In the genomic region with DNA sequence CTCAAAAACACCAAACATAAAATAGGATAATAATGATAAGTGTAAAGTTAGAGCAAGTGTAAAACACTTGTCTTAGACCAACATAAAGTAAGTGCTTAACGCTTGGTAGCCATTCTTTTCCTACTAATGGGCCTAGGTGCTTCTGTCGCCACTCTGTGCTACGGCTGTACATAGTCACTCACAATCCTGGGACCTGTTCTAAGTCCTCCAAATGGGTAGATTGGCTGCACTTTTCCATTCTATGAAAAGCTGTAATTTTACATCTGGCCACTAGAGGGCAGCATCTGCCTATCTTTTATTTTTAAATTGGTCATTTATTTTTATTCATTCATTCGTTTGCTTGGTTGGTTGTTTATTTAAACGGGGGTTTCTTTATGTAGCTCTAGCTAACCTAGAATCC, we compare ENCODE assay signal across 9 mouse cellular contexts. TPM values are rescaled to one million over a fixed set of nuclear protein-coding genes. Genes with fewer than 3 reads are reported as not detected.
DNase-seq lines count a peak whose midpoint lies in the region; ATAC-seq and TF ChIP-seq lines count a peak whose summit lies in the region.
"Had no signal": no experiment of that assay in that cellular context is flagged by ENCODE, and none has a peak within 500 bp of the region (broad histone marks: within the 10 kb centered on the region; RNA-seq: fewer than 3 reads in every experiment).

No protein-coding gene starts in this region.

- intact Hi-C loops in heart, adult 2 months (cut with DNase I): loop anchor here (2.0 to 5.0 kb wide), 4 partner anchors 41 to 567 kb away; no protein-coding TSS in a partner anchor

- H3K4me3 ChIP-seq in heart, adult 2 months: no peak overlapping the region
- peak overlapping the region; percentile 57 for H3K4me3 ChIP-seq in megakaryocyte, embryonic 14.5 days (replicated peaks)
- no peak overlapping the region for H3K4me3 ChIP-seq in cortical plate, adult 2 months (ENCODE audit: insufficient read depth, low read length)

- H3K9me3 ChIP-seq in megakaryocyte, embryonic 14.5 days: 0 out of 2 replicates have a peak, but pooled peaks cover 2% of the 10 kb centered on the region

- no peaks in the 10 kb centered on the region for H3K36me3 ChIP-seq in heart, adult 2 months (ENCODE audit: control insufficient read depth, insufficient read depth, low read length)
- H3K36me3 ChIP-seq in megakaryocyte, embryonic 14.5 days (replicated peaks; ENCODE audit: low read length): peaks cover 4% of the 10 kb centered on the region
- no peaks in the 10 kb centered on the region for H3K36me3 ChIP-seq in splenic B cell, adult 2 months (ENCODE audit: control insufficient read depth, insufficient read depth, low read length, poor library complexity, severe bottlenecking)

- no peaks in the 10 kb centered on the region for H3K79me2 ChIP-seq in heart, adult 2 months (replicated peaks; ENCODE audit: control insufficient read depth, insufficient read depth, low read length)

- no peak for ATAC-seq in megakaryocyte, adult 5-6 weeks (ENCODE audit: poor library complexity, severe bottlenecking)

- DNase-seq in heart, adult 2 months: no peak
- DNase-seq in heart, adult 11 months: no peak
- peak; percentile 59 for DNase-seq in splenic B cell, adult 2 months (ENCODE audit: low read depth, low spot score)
- no peak for DNase-seq in kidney, adult 11 months
- no peak for DNase-seq in left cerebral cortex, adult 11 months (ENCODE audit: low spot score)
- DNase-seq: kidney, postnatal 10 days had no signal

- WGBS in heart, adult 2 months: 5% methylated on average over 5 of the region's 5 CpGs

- H3K27ac ChIP-seq in heart, adult 2 months: no peak overlapping the region
- H3K27ac ChIP-seq in cortical plate, adult 2 months (ENCODE audit: insufficient read depth, low read length): no peak overlapping the region

- no peak for TF ChIP-seq POLR2A in heart, adult 2 months (IDR thresholded peaks at IDR 0.05; ENCODE audit: insufficient read depth, low read depth, low read length)
- no peak for TF ChIP-seq POLR2A in cortical plate, adult 2 months (IDR thresholded peaks at IDR 0.05; ENCODE audit: extremely low read depth, insufficient read depth, low read length)

- no peak overlapping the region for H3K9ac ChIP-seq in heart, adult 2 months (ENCODE audit: low read depth, low read length)

- H3K4me1 ChIP-seq in heart, adult 2 months (ENCODE audit: control insufficient read depth, insufficient read depth, low read length): no peaks in the 10 kb centered on the region
- H3K4me1 ChIP-seq in megakaryocyte, embryonic 14.5 days: peaks cover 65% of the 10 kb centered on the region
- H3K4me1 ChIP-seq in cortical plate, adult 2 months (ENCODE audit: control insufficient read depth, insufficient read depth, low read length): no peaks in the 10 kb centered on the region

- TF ChIP-seq CTCF in heart, adult 2 months (IDR thresholded peaks at IDR 0.05): peak; percentile 94
- peak; percentile 13; the same call in 1 of the 2 replicates for TF ChIP-seq CTCF in cortical plate, adult 2 months (IDR thresholded peaks at IDR 0.05; ENCODE audit: extremely low read depth, insufficient read depth, low read length)

- no peak for TF ChIP-seq EP300 in heart, adult 2 months (IDR thresholded peaks at IDR 0.05; ENCODE audit: insufficient read depth, low read depth, low read length)

- H3K27me3 ChIP-seq in heart, adult 2 months (ENCODE audit: control insufficient read depth, insufficient read depth, low read length): no peaks in the 10 kb centered on the region
- H3K27me3 ChIP-seq in megakaryocyte, embryonic 14.5 days (replicated peaks): no peaks in the 10 kb centered on the region
- no peaks in the 10 kb centered on the region for H3K27me3 ChIP-seq in splenic B cell, adult 2 months (ENCODE audit: control insufficient read depth, insufficient read depth, low read length, poor library complexity, severe bottlenecking)

RNA-seq across cellular contexts. Expression of gene Zfp36l1, which starts 44.9 kb away (rescaled TPM):
- 10 to 100 TPM; 74.4 to 79.4 TPM for total RNA-seq in heart, adult 2 months (2021)
- polyA plus RNA-seq in heart, adult 2 months (2012; rRNA removed): 43.3 and 65.0 TPM in 2 replicates
- 206 and 219 TPM in 2 replicates for polyA plus RNA-seq in megakaryocyte, embryonic 14.5 days (2012; ENCODE audit: insufficient read depth, low replicate concordance)
- total RNA-seq in megakaryocyte, adult 5-6 weeks (2015): 15.6 and 21.0 TPM in 2 replicates
- total RNA-seq in megakaryocyte, adult 5-6 weeks (2017): 3.8 and 5.4 TPM in 2 replicates
- polyA plus RNA-seq in cortical plate, adult 2 months (2012; rRNA removed): 21.8 and 23.3 TPM in 2 replicates
